8 mouse cellular contexts compared by ENCODE assay signal in the genomic region with DNA sequence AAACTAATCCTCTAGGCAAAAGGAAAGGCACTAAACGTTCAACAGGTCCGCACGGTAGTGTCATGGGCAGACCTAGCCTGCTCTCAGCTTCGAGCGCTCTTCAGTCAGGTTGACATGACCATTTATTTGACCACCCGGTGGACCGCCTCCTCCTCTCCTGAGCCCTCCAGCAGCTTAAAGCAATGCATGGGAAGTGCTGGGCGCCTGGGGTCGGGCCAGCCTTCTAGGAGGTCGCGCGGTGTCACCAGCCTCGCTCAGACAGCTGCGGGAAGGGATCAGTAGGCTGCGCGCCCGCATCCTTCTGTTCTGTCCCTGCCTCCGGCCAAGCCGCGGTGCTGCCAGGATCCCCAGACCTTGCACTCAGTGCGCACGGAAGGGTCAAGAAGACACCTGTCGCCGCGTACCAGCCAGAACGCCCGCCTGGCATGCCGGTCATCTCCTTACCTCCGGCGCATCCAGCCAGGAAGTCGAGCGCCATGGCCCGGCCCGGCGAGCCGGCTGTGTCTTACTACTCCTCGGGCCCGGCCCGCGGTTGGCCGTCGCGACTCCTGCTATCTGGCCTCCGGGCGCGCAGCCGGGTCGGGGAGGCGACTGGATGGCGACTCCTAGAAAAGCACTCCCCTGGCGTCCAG. TPM values are rescaled to one million over a fixed set of nuclear protein-coding genes. Genes with fewer than 3 reads are reported as not detected.
DNase-seq lines count a peak whose midpoint lies in the region; ATAC-seq and TF ChIP-seq lines count a peak whose summit lies in the region.

No protein-coding gene starts in this region.

- peak overlapping the region; percentile 73 for H3K27ac ChIP-seq in kidney, embryonic 15.5 days
- H3K27ac ChIP-seq in forebrain, postnatal 0 days (ENCODE audit: low read depth, low read length) = peak overlapping the region; percentile 64; the same call in 1 of the 2 replicates

- H3K27me3 ChIP-seq in kidney, embryonic 15.5 days = no peaks in the 10 kb centered on the region
- H3K27me3 ChIP-seq in forebrain, postnatal 0 days (ENCODE audit: insufficient read depth, low read length) = no peaks in the 10 kb centered on the region
- peaks cover 6% of the 10 kb centered on the region for H3K27me3 ChIP-seq in megakaryocyte, embryonic 14.5 days (replicated peaks)

- peak overlapping the region; percentile 59 for H3K9ac ChIP-seq in kidney, embryonic 15.5 days
- H3K9ac ChIP-seq in forebrain, postnatal 0 days = peak overlapping the region; percentile 76

- ATAC-seq in kidney, embryonic 15.5 days (replicated peaks; ENCODE audit: low FRiP score) = no peak; the same call in 1 of the 2 replicates
- ATAC-seq in activated CD4-positive, CD25-positive, alpha-beta regulatory T cell, adult 4 months = peak; percentile 58
- peak; percentile 12 for ATAC-seq in forebrain, postnatal 0 days

- TF ChIP-seq CTCF in forebrain, postnatal 0 days (IDR thresholded peaks at IDR 0.05; ENCODE audit: low read depth) = no peak

- no peak for DNase-seq in kidney, adult 8-10 months
- DNase-seq in forebrain, postnatal 0 days = peak; percentile 21
- no peak for DNase-seq in adrenal gland, adult 8-10 months
- DNase-seq in gastrocnemius, postnatal 14 days = no peak
- no peak for DNase-seq in gastrocnemius, postnatal 10 days

- peak overlapping the region; percentile 76 for H3K4me2 ChIP-seq in kidney, embryonic 15.5 days
- peak overlapping the region; percentile 90 for H3K4me2 ChIP-seq in forebrain, postnatal 0 days (ENCODE audit: low read depth)

- H3K4me3 ChIP-seq in kidney, embryonic 15.5 days (replicated peaks) = peak overlapping the region; percentile 65
- H3K4me3 ChIP-seq in forebrain, postnatal 0 days (ENCODE audit: low read depth, low read length) = peak overlapping the region; percentile 87
- peak overlapping the region; percentile 94 for H3K4me3 ChIP-seq in megakaryocyte, embryonic 14.5 days (replicated peaks)

- H3K9me3 ChIP-seq in kidney, embryonic 15.5 days (replicated peaks) = no peaks in the 10 kb centered on the region
- H3K9me3 ChIP-seq in forebrain, postnatal 0 days (ENCODE audit: low read length) = no peaks in the 10 kb centered on the region
- no peaks in the 10 kb centered on the region for H3K9me3 ChIP-seq in megakaryocyte, embryonic 14.5 days

- under 1% methylated on average over 48 of the region's 51 CpGs for WGBS in kidney, embryonic 15.5 days
- WGBS in forebrain, postnatal 0 days = 2% methylated on average over 50 of the region's 51 CpGs

- peaks cover 9% of the 10 kb centered on the region; the same call in 1 of the 2 replicates for H3K36me3 ChIP-seq in kidney, embryonic 15.5 days
- no peaks in the 10 kb centered on the region for H3K36me3 ChIP-seq in forebrain, postnatal 0 days (ENCODE audit: insufficient read depth)
- H3K36me3 ChIP-seq in megakaryocyte, embryonic 14.5 days (replicated peaks; ENCODE audit: low read length) = peaks cover 14% of the 10 kb centered on the region

- intact Hi-C loops in gastrocnemius, postnatal 14 days (cut with DNase I; ENCODE audit: low total_unique reads) = no loop called here

- H3K4me1 ChIP-seq in kidney, embryonic 15.5 days = peaks cover 60% of the 10 kb centered on the region
- peaks cover 27% of the 10 kb centered on the region for H3K4me1 ChIP-seq in forebrain, postnatal 0 days (ENCODE audit: insufficient read depth)
- peaks cover 71% of the 10 kb centered on the region for H3K4me1 ChIP-seq in megakaryocyte, embryonic 14.5 days

RNA-seq across cellular contexts. Expression of a gene that starts 0.4 kb away (rescaled TPM):
- polyA plus RNA-seq in kidney, embryonic 15.5 days (2015; fragmentation: Nextera tagmentation; extraction: Ambion mirVana) = 9.0 and 9.7 TPM in 2 replicates
- polyA plus RNA-seq in activated CD4-positive, CD25-positive, alpha-beta regulatory T cell, adult 4 months (2017; shearing (Covaris generic)) = 1 to 10 TPM; 2.2 to 4.4 TPM
- total RNA-seq in forebrain, postnatal 0 days (2014; rRNA removed) = 17.4 and 19.5 TPM in 2 replicates
- 18.7 and 21.4 TPM in 2 replicates for polyA plus RNA-seq in forebrain, postnatal 0 days (2015; fragmentation: Nextera tagmentation; extraction: Ambion mirVana)
- 1.4 and 1.5 TPM in 2 replicates for polyA plus RNA-seq in megakaryocyte, embryonic 14.5 days (2012; ENCODE audit: insufficient read depth, low replicate concordance)
- total RNA-seq in adrenal gland, adult 8-10 months (2022) = 10 to 100 TPM; 19.8 to 29.4 (median 23.8) TPM
- total RNA-seq in gastrocnemius, postnatal 14 days (2021) = 1 to 10 TPM; 4.5 to 5.3 TPM
- total RNA-seq in gastrocnemius, postnatal 10 days (2021) = 1 to 10 TPM; 4.6 to 4.7 TPM

RNA-seq across cellular contexts. Expression of a gene that starts 0.5 kb away (rescaled TPM):
- polyA plus RNA-seq in kidney, embryonic 15.5 days (2015; fragmentation: Nextera tagmentation; extraction: Ambion mirVana) = 8.8 and 9.3 TPM in 2 replicates
- polyA plus RNA-seq in activated CD4-positive, CD25-positive, alpha-beta regulatory T cell, adult 4 months (2017; shearing (Covaris generic)) = 1 to 10 TPM in 1 of 2 experiments, under 1 TPM in 1; 0.51 to 1.3 TPM
- total RNA-seq in forebrain, postnatal 0 days (2014; rRNA removed) = 10.9 and 14.2 TPM in 2 replicates
- 11.9 and 12.3 TPM in 2 replicates for polyA plus RNA-seq in forebrain, postnatal 0 days (2015; fragmentation: Nextera tagmentation; extraction: Ambion mirVana)
- 1.2 TPM in 2 replicates for polyA plus RNA-seq in megakaryocyte, embryonic 14.5 days (2012; ENCODE audit: insufficient read depth, low replicate concordance)
- 10 to 100 TPM; 10.2 to 14.0 (median 12.2) TPM for total RNA-seq in adrenal gland, adult 8-10 months (2022)
- total RNA-seq in gastrocnemius, postnatal 14 days (2021) = 1 to 10 TPM; 4.5 to 6.0 TPM
- 1 to 10 TPM; 5.2 to 9.1 TPM for total RNA-seq in gastrocnemius, postnatal 10 days (2021)

RNA-seq across cellular contexts. Expression of a gene that starts 42.6 kb away (rescaled TPM):
- polyA plus RNA-seq in kidney, embryonic 15.5 days (2015; fragmentation: Nextera tagmentation; extraction: Ambion mirVana) = 19.1 and 20.4 TPM in 2 replicates
- 10 to 100 TPM; 16.8 to 18.1 TPM for polyA plus RNA-seq in activated CD4-positive, CD25-positive, alpha-beta regulatory T cell, adult 4 months (2017; shearing (Covaris generic))
- total RNA-seq in forebrain, postnatal 0 days (2014; rRNA removed) = 31.9 and 33.8 TPM in 2 replicates
- 7.4 and 8.8 TPM in 2 replicates for polyA plus RNA-seq in forebrain, postnatal 0 days (2015; fragmentation: Nextera tagmentation; extraction: Ambion mirVana)
- polyA plus RNA-seq in megakaryocyte, embryonic 14.5 days (2012; ENCODE audit: insufficient read depth, low replicate concordance) = 16.0 and 25.6 TPM in 2 replicates
- total RNA-seq in adrenal gland, adult 8-10 months (2022) = 10 to 100 TPM; 65.4 to 76.7 (median 70.7) TPM
- 10 to 100 TPM; 24.2 to 24.8 TPM for total RNA-seq in gastrocnemius, postnatal 14 days (2021)
- 10 to 100 TPM; 25.0 to 35.5 TPM for total RNA-seq in gastrocnemius, postnatal 10 days (2021)

RNA-seq across cellular contexts. Expression of a gene that starts 58.1 kb away (rescaled TPM):
- polyA plus RNA-seq in kidney, embryonic 15.5 days (2015; fragmentation: Nextera tagmentation; extraction: Ambion mirVana) = 9.4 and 11.7 TPM in 2 replicates
- 1 to 10 TPM; 3.3 to 6.9 TPM for polyA plus RNA-seq in activated CD4-positive, CD25-positive, alpha-beta regulatory T cell, adult 4 months (2017; shearing (Covaris generic))
- total RNA-seq in forebrain, postnatal 0 days (2014; rRNA removed) = 6.2 and 12.4 TPM in 2 replicates
- polyA plus RNA-seq in forebrain, postnatal 0 days (2015; fragmentation: Nextera tagmentation; extraction: Ambion mirVana) = 4.6 and 5.3 TPM in 2 replicates
- polyA plus RNA-seq in megakaryocyte, embryonic 14.5 days (2012; ENCODE audit: insufficient read depth, low replicate concordance) = 9.8 and 10.8 TPM in 2 replicates
- total RNA-seq in adrenal gland, adult 8-10 months (2022) = 1 to 10 TPM; 8.1 to 9.6 (median 8.4) TPM
- total RNA-seq in gastrocnemius, postnatal 14 days (2021) = 1 to 10 TPM; 3.5 to 3.6 TPM
- total RNA-seq in gastrocnemius, postnatal 10 days (2021) = 1 to 10 TPM; 4.1 to 5.2 TPM

RNA-seq across cellular contexts. Expression of a gene that starts 58.6 kb away (rescaled TPM):
- polyA plus RNA-seq in kidney, embryonic 15.5 days (2015; fragmentation: Nextera tagmentation; extraction: Ambion mirVana) = 91.4 and 96.7 TPM in 2 replicates
- 10 to 100 TPM; 54.6 to 59.1 TPM for polyA plus RNA-seq in activated CD4-positive, CD25-positive, alpha-beta regulatory T cell, adult 4 months (2017; shearing (Covaris generic))
- 91.6 and 92.5 TPM in 2 replicates for total RNA-seq in forebrain, postnatal 0 days (2014; rRNA removed)
- 99.8 and 108 TPM in 2 replicates for polyA plus RNA-seq in forebrain, postnatal 0 days (2015; fragmentation: Nextera tagmentation; extraction: Ambion mirVana)
- polyA plus RNA-seq in megakaryocyte, embryonic 14.5 days (2012; ENCODE audit: insufficient read depth, low replicate concordance) = 22.4 and 33.8 TPM in 2 replicates
- 10 to 100 TPM; 63.1 to 70.0 (median 66.8) TPM for total RNA-seq in adrenal gland, adult 8-10 months (2022)
- 10 to 100 TPM; 22.5 to 25.9 TPM for total RNA-seq in gastrocnemius, postnatal 14 days (2021)
- total RNA-seq in gastrocnemius, postnatal 10 days (2021) = 10 to 100 TPM; 24.1 to 26.8 TPM
